Mouse (Mus musculus) thymus, adult 2 months (tissue): Measurements from ENCODE around the gene Nell1.

Experiments
- CTCF ChIP-seq: fragments of 200-500 bp; IDR thresholded peaks from 2 replicates; pipeline ENCODE4 v1.5.1; 2012; ENCODE audit warnings: mild to moderate bottlenecking, control low read depth, low read length, moderate library complexity, borderline replicate concordance; ENCODE audit not compliant: control insufficient read depth, poor library complexity, insufficient read depth; ENCODE audit errors: extremely low read depth
- POLR2A ChIP-seq: fragments of 200-500 bp; IDR thresholded peaks from 2 replicates; pipeline ENCODE4 v1.6.1; 2012; ENCODE audit warnings: mild to moderate bottlenecking, low read length, control low read depth, moderate library complexity; ENCODE audit not compliant: control insufficient read depth, poor library complexity, insufficient read depth; ENCODE audit errors: extremely low read depth

DNA sequence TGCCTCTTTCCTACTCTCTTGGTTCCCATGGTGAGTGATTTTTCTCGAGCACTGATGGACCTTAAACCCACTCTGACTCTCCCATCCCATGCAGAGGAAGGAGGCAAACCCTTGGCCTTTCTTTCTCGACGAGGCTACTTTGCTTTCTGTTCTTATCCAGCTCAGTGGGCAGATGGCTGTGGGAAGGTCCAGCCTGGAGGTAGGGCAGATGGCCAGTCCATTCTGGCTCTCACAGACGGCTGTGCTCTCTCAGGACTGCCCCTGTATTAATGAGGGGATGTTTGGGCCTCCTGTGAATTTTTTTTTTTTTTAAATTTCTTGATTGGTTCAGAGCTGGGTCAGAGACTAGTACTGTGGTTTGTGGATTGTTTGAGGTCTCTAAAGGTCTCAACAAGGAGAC is 5.1 kb upstream of the Nell1 start:
- TF ChIP-seq CTCF = no peak
- no peak for TF ChIP-seq POLR2A
